Mouse (Mus musculus): ENCODE data around the gene Smtnl2.

Gene Smtnl2

DNA sequence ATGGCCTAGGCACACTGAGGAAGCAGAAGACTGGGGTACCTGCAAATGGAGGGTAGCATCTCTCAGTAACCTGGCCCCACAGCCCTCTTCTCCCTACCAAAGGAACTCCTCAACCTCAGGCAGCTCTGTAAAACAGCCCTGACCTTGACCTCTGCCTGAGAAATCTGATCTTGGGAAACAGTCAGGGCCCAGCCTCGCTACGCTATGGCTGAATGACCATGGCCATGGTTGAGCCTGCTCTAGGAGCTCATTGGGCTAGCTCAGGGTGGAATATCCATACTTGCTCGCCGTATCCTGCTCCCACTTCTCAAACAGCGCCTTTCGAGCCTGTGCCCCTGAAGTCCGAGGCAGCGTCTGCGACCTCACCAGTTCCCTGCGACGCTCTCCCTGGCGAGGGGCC, 10.4 kb downstream of the Smtnl2 start:
- no peak for DNase-seq (ENCODE audit: low spot score)

DNA sequence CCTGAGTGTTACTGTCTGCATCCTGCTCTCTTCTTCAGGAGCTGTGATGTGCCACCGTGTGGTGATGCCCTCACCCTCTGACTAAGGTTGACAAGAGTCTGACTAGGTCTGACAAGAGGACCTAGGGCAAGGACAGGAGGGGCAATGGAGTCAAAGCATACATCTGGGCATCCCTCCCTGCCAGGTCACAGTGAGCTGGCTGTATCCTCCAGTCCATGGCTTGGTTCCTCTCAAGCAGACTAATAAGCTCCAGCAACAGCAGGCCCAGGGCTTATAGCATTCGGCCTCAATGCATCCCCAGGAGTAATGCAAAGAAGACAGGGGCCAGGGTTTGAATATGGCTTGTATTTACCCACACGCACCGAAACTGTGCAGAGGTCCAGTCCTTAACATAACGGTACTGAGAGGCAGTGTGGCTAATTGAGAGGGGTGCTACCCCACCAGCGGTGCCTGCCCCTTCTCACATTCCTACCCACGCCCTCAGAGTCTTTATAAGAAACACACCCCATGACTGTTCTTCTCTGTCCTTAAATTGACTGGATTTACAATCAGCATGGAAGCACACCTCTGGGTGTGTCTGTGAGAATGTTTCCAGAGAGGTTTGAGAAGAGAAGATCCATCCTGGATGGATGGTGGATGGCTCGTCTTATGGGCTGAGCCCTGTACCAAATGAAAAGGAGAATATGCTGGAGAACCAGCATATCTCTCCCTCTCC, 13.5 kb downstream of the Smtnl2 start:
- no peak for DNase-seq (ENCODE audit: low spot score)

DNA sequence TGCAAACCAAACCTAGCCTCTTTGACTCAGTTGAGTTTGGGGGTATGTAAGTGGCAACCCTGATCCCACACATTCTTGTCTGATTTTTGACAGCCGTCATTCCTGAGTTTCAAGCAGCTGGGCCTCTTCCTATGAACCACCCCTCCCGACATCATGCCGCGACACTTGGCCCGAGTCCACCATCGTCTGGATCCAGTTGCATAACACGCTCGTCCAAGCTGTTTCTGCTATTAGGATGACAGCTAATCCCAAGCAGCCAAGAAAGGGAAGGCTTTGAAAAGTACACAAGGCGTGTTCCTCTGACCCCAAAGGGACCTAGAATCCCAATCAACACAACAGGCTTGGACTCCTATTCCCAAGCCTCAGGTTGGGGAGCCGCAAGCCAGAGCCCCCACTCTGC, 14.4 kb downstream of the Smtnl2 start:
- DNase-seq (ENCODE audit: low spot score) = no peak

GRCm38 (mm10) chr11:72396621-72397020, 14.9 kb downstream of the Smtnl2 start:
- no peak for DNase-seq (ENCODE audit: low spot score)

GRCm38 (mm10) chr11:72395652-72396051, 15.9 kb downstream of the Smtnl2 start:
- DNase-seq (ENCODE audit: low spot score) = no peak

GRCm38 (mm10) chr11:72394694-72395093, 16.8 kb downstream of the Smtnl2 start:
- no peak for DNase-seq (ENCODE audit: low spot score)

DNA sequence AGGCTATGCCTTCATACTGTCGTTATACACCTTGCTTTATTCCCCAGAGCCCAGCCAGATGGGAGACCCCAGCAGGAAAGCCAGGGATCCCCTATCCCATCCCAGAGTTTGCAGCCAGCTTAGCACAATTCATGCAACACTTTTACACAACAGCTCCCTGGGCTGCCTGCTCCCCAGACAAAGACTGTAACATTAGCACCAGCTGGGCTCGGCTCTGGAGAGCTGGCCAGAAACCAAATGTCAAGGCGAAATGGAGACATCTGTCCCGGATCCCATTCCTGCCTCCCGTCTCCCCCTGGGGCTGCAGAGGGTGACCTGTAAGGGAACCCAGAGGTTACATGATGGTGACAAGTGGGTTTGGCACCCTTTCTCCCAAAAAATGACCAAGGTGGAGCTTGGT, 17.8 kb downstream of the Smtnl2 start:
- no peak for DNase-seq (ENCODE audit: low spot score)

DNA sequence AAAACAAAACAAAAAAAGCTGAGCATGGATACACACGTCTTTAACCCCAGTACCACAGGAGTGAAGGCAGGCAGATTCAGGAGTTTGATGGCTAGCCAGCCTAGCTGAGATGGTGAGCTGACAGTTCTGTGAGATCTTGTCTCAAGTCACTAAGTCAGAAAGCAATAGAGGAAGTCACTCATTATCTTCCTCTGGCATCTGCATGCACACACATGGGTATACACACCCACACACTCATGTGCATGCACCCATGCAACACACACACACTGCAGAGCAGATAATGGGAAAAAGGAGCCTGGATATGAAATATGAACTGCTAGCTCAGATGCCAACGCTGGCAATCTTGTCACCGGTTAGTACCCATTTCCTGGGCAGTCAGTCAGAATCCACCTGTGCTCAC, 18.3 kb downstream of the Smtnl2 start:
- DNase-seq (ENCODE audit: low spot score) = no peak

- DNase-seq (ENCODE audit: low spot score) = no peak
These were observed 20.3 kb downstream of the Smtnl2 start for GRCm38 (mm10) chr11:72391181-72391580.

- DNase-seq (ENCODE audit: low spot score) = no peak
These were observed 21.9 kb downstream of the Smtnl2 start for GRCm38 (mm10) chr11:72389407-72390142.

- DNase-seq (ENCODE audit: low spot score) = no peak
These were observed 23.4 kb downstream of the Smtnl2 start for GRCm38 (mm10) chr11:72388113-72388529.

DNA sequence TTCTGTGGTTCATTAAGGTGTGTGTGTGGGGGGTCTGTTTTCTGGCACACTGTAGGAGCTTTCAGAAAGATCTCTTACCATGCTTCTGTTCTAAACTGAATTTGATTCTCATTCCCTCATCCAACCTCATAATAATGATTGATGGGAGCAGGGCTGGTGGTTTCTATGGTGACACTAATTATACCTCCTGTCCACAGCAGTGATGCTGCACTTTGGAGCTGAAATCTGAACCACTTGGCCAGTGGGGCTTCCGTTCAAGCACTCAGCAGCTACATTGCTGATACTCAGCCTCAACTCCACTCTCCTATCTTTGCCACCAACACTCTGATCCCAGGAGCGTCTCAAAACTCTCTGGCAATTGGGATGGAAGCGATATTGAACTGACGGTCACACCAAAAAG, 32.2 kb downstream of the Smtnl2 start:
- no peak for DNase-seq (ENCODE audit: low spot score)

- no peak for DNase-seq (ENCODE audit: low spot score)
These were observed 33.3 kb downstream of the Smtnl2 start for GRCm38 (mm10) chr11:72378222-72378621.

DNA sequence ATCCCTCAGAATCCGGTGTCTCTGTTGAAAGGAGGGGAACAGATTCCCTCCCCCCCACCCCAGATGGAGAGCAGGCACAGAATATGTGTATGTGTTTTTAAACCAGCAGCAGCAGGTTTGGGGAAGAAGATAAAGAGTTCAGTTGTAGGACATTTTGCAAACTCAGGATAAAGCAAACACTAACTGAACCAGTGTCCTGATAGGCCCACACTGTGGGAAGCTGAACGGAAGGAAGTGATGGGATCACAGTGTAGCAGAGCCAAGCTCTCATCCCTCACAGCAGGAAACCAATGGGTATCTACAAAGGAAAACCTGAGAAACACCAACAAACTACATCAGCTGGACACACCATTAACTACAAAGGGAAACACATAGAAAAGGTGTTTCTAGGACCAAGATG, 35.0 kb downstream of the Smtnl2 start:
- DNase-seq (ENCODE audit: low spot score) = no peak

- DNase-seq (ENCODE audit: low spot score) = no peak
These were observed 41.4 kb downstream of the Smtnl2 start for GRCm38 (mm10) chr11:72369904-72370672.

GRCm38 (mm10) chr11:72367934-72368674, 43.4 kb downstream of the Smtnl2 start:
- no peak for DNase-seq (ENCODE audit: low spot score)

GRCm38 (mm10) chr11:72366126-72366525, 45.4 kb downstream of the Smtnl2 start:
- no peak for DNase-seq (ENCODE audit: low spot score)

- no peak for DNase-seq (ENCODE audit: low spot score)
These were observed 47.0 kb downstream of the Smtnl2 start for GRCm38 (mm10) chr11:72364526-72364925.

GRCm38 (mm10) chr11:72363523-72364240, 47.8 kb downstream of the Smtnl2 start:
- no peak for DNase-seq (ENCODE audit: low spot score)

GRCm38 (mm10) chr11:72362347-72362741, 49.2 kb downstream of the Smtnl2 start, which contains the start of gene Tekt1:
Gene Tekt1 (minus strand): TSS chr11:72362442.
- DNase-seq (ENCODE audit: low spot score) = no peak
